Comparison of ENCODE assay signal across 13 mouse cellular contexts in the genomic region with DNA sequence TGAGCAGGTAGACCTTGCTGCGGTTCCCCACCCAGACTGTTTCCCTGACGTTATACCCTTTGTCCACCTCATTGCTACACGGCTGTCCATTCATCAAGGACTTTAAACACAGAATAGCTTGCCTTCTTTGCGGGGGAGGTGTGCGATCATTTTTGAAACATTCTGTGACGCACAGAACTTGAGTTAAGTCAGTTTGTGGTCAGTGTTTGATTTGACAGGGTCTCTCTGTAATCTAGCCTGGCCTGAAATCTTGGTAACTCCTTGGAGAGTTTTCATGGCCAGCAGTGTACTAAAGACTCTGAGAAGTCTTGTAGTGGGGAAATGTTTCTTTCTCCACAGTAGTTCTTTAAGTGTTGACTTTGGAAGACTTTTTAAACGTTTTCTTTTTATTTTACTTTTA. TPM values are rescaled to one million over a fixed set of nuclear protein-coding genes. Genes with fewer than 3 reads are reported as not detected.
A peak's percentile ranks its signal among the peaks of the same experiment; 100 is the strongest.
DNase-seq lines count a peak whose midpoint lies in the region; ATAC-seq and TF ChIP-seq lines count a peak whose summit lies in the region.
"Had no signal": no experiment of that assay in that cellular context is flagged by ENCODE, and none has a peak within 500 bp of the region (broad histone marks: within the 10 kb centered on the region; RNA-seq: fewer than 3 reads in every experiment).

No protein-coding gene starts in this region.

- H3K4me3 ChIP-seq in heart, embryonic 12.5 days: peak overlapping the region; percentile 23; the same call in 1 of the 2 replicates
- H3K4me3 ChIP-seq in thymus, adult 2 months (ENCODE audit: control insufficient read depth, insufficient read depth, low read length): peak overlapping the region; percentile 80
- no peak overlapping the region for H3K4me3 ChIP-seq in limb, embryonic 11.5 days (ENCODE audit: low read depth, low read length)
- no peak overlapping the region for H3K4me3 ChIP-seq in hindbrain, embryonic 11.5 days (ENCODE audit: low read depth, low read length)

- TF ChIP-seq POLR2A in thymus, adult 2 months (IDR thresholded peaks at IDR 0.05; ENCODE audit: control insufficient read depth, extremely low read depth, insufficient read depth, low read length, poor library complexity): no peak

- H3K9me3 ChIP-seq in heart, embryonic 12.5 days (replicated peaks): 0 out of 2 replicates have a peak, but pooled peaks cover under 1% of the 10 kb centered on the region
- H3K9me3 ChIP-seq in limb, embryonic 11.5 days (ENCODE audit: control insufficient read depth, low read length): no peaks in the 10 kb centered on the region
- H3K9me3 ChIP-seq in hindbrain, embryonic 11.5 days (ENCODE audit: control insufficient read depth, low read length): no peaks in the 10 kb centered on the region

- 64% methylated on average over 7 of the region's 7 CpGs for WGBS in heart, embryonic 12.5 days
- 47% methylated on average over 7 of the region's 7 CpGs for WGBS in thymus, adult 2 months
- 76% methylated on average over 7 of the region's 7 CpGs for WGBS in limb, embryonic 11.5 days
- 72% methylated on average over 7 of the region's 7 CpGs for WGBS in hindbrain, embryonic 11.5 days

- intact Hi-C loops in heart, postnatal 25 days (cut with DNase I): loop anchor here (5.0 kb wide), 1 partner anchor 116 kb away; a partner anchor contains a TSS

- no peak overlapping the region for H3K9ac ChIP-seq in heart, embryonic 12.5 days
- H3K9ac ChIP-seq in limb, embryonic 11.5 days (ENCODE audit: low read length): no peak overlapping the region
- no peak overlapping the region for H3K9ac ChIP-seq in hindbrain, embryonic 11.5 days (ENCODE audit: low read depth, low read length)

- peaks cover 35% of the 10 kb centered on the region for H3K4me1 ChIP-seq in heart, embryonic 12.5 days (replicated peaks)
- peaks cover 11% of the 10 kb centered on the region for H3K4me1 ChIP-seq in thymus, adult 2 months (replicated peaks; ENCODE audit: control insufficient read depth, insufficient read depth, low read length)
- H3K4me1 ChIP-seq in limb, embryonic 11.5 days (ENCODE audit: control insufficient read depth, insufficient read depth, low read length): peaks cover 4% of the 10 kb centered on the region; the same call in 1 of the 2 replicates
- H3K4me1 ChIP-seq in hindbrain, embryonic 11.5 days (replicated peaks; ENCODE audit: control insufficient read depth, insufficient read depth, low read length): peaks cover 4% of the 10 kb centered on the region

- peak overlapping the region; percentile 68 for H3K27ac ChIP-seq in heart, embryonic 12.5 days (ENCODE audit: poor library complexity, severe bottlenecking)
- peak overlapping the region; percentile 16; the same call in 1 of the 2 replicates for H3K27ac ChIP-seq in thymus, adult 2 months (ENCODE audit: control insufficient read depth, insufficient read depth, low read length)
- H3K27ac ChIP-seq in limb, embryonic 11.5 days (replicated peaks; ENCODE audit: low read depth, low read length): peak overlapping the region; percentile 36; the same call in 1 of the 2 replicates
- H3K27ac ChIP-seq in hindbrain, embryonic 11.5 days (ENCODE audit: low read depth, low read length): no peak overlapping the region

- H3K36me3 ChIP-seq in heart, embryonic 12.5 days: no peaks in the 10 kb centered on the region
- no peaks in the 10 kb centered on the region for H3K36me3 ChIP-seq in thymus, adult 2 months (ENCODE audit: control insufficient read depth, insufficient read depth, low read length)
- no peaks in the 10 kb centered on the region for H3K36me3 ChIP-seq in limb, embryonic 11.5 days (ENCODE audit: control insufficient read depth, insufficient read depth, low read length)
- H3K36me3 ChIP-seq in hindbrain, embryonic 11.5 days (ENCODE audit: control insufficient read depth, insufficient read depth, low read length): no peaks in the 10 kb centered on the region

- ATAC-seq in heart, embryonic 12.5 days (ENCODE audit: insufficient number of reproducible peaks, low FRiP score): no peak
- ATAC-seq in limb, embryonic 11.5 days (ENCODE audit: insufficient number of reproducible peaks, low FRiP score, low TSS enrichment, low read depth): no peak
- no peak for ATAC-seq in hindbrain, embryonic 11.5 days (ENCODE audit: low FRiP score)

- peak overlapping the region; percentile 61 for H3K4me2 ChIP-seq in heart, embryonic 12.5 days
- H3K4me2 ChIP-seq in limb, embryonic 11.5 days (ENCODE audit: low read depth, severe bottlenecking): no peak overlapping the region
- H3K4me2 ChIP-seq in hindbrain, embryonic 11.5 days (replicated peaks; ENCODE audit: low read depth, low read length): no peak overlapping the region

- H3K27me3 ChIP-seq in heart, embryonic 12.5 days (replicated peaks): no peaks in the 10 kb centered on the region
- no peaks in the 10 kb centered on the region for H3K27me3 ChIP-seq in thymus, adult 2 months (ENCODE audit: control insufficient read depth, insufficient read depth, low read length)
- H3K27me3 ChIP-seq in limb, embryonic 11.5 days (ENCODE audit: control insufficient read depth, insufficient read depth, low read length): no peaks in the 10 kb centered on the region
- H3K27me3 ChIP-seq in hindbrain, embryonic 11.5 days (ENCODE audit: control insufficient read depth, insufficient read depth, low read length): no peaks in the 10 kb centered on the region

- no peak for DNase-seq in heart, postnatal 25 days (ENCODE audit: low spot score)
- no peak for DNase-seq in thymus, adult 2 months
- DNase-seq in thymus, postnatal 25 days: no peak
- DNase-seq in limb, embryonic 11.5 days (ENCODE audit: low spot score): no peak
- no peak for DNase-seq in ovary, postnatal 14 days (ENCODE audit: low spot score)
- no peak for DNase-seq in hindbrain, embryonic 11.5 days (ENCODE audit: low spot score)
- DNase-seq in thymus, postnatal 0 days (ENCODE audit: low spot score): no peak
- DNase-seq: right cerebral cortex, postnatal 4 days had no signal

- no peak for TF ChIP-seq CTCF in thymus, adult 2 months (IDR thresholded peaks at IDR 0.05; ENCODE audit: borderline replicate concordance, control insufficient read depth, extremely low read depth, insufficient read depth, low read length, poor library complexity)

RNA-seq across cellular contexts. Expression of a gene that starts 5.0 kb away (rescaled TPM):
- polyA plus RNA-seq in heart, embryonic 12.5 days (2016; fragmentation: Nextera tagmentation; extraction: Ambion mirVana): not detected in 2 replicates
- not detected for total RNA-seq in heart, postnatal 25 days (2021)
- polyA plus RNA-seq in thymus, adult 2 months (2012; rRNA removed): not detected in 2 replicates
- not detected in 2 replicates for polyA plus RNA-seq in limb, embryonic 11.5 days (2014; fragmentation: Nextera tagmentation; extraction: Ambion mirVana)
- not detected in 2 replicates for polyA plus RNA-seq in hindbrain, embryonic 11.5 days (2014; fragmentation: Nextera tagmentation; extraction: Ambion mirVana)
- polyA plus RNA-seq in thymus, postnatal 0 days (2015; fragmentation: Nextera tagmentation; extraction: Ambion mirVana): not detected in 2 replicates
- total RNA-seq: adrenal gland, postnatal 10 days; gastrocnemius, postnatal 4 days; layer of hippocampus, postnatal 25 days; monocyte, adult 5-6 weeks had no signal

Comparison
In these comparisons a context has a peak if more than half of its experiments do, and no peak if none do; other contexts are left out.
1. H3K4me3 ChIP-seq: peak in heart, embryonic 12.5 days (single experiment) and thymus, adult 2 months (single experiment); none in limb, embryonic 11.5 days (single experiment) and hindbrain, embryonic 11.5 days (single experiment).